Mouse (Mus musculus) CH12.LX (cell line): Measurements from ENCODE around the gene Rras2. TPM values are rescaled to one million over a fixed set of nuclear protein-coding genes. Genes with fewer than 3 reads are reported as not detected.

ENCODE experiments used
- DNase-seq: peaks from one replicate; pipeline ENCODE4 v3.0.0-alpha.2; 2013; ENCODE audit errors: extremely low read depth
- H3K27ac ChIP-seq: 2 replicates; pipeline ENCODE4 v1.5.1; 2012; ENCODE audit warnings: low read depth, mild to moderate bottlenecking, control low read depth, moderate library complexity; ENCODE audit not compliant: insufficient read depth
- H3K27me3 ChIP-seq: replicated peaks from 2 replicates; pipeline ENCODE3; 2012; ENCODE audit warnings: inconsistent platforms
- H3K36me3 ChIP-seq, 2 experiments: replicated peaks in 1 of 2; 2 replicates each; pipeline versions ENCODE3 to v1.6.1; 2012; ENCODE audit warnings: inconsistent platforms in 1 of 2, low read length in 1 of 2, mild to moderate bottlenecking in 1 of 2, mixed read lengths in 1 of 2, moderate library complexity in 1 of 2; ENCODE audit not compliant: control insufficient read depth in 1 of 2, insufficient read depth in 1 of 2
- H3K4me1 ChIP-seq, 2 experiments: 2 replicates each; pipeline ENCODE4 v1.6.1; 2012; ENCODE audit warnings: inconsistent platforms in 1 of 2, moderate library complexity in 1 of 2; ENCODE audit not compliant: insufficient read depth in 2 of 2, control insufficient read depth in 1 of 2
- H3K4me2 ChIP-seq: 2 replicates; pipeline ENCODE4 v1.6.1; 2012; ENCODE audit warnings: low read depth, mild to moderate bottlenecking, control low read depth; ENCODE audit not compliant: poor library complexity, insufficient read depth, severe bottlenecking
- H3K4me3 ChIP-seq, 3 experiments: fragments of 150-350 bp in 1 of 3; sonication (generic) in 1 of 3; replicated peaks in 1 of 3; 2 replicates each; pipeline versions ENCODE3 to v1.5.1; 2011 to 2012; ENCODE audit warnings: low read depth in 2 of 3, low read length in 2 of 3, mild to moderate bottlenecking in 2 of 3, moderate library complexity in 2 of 3, control low read depth in 1 of 3, improper control_type of control experiment in 1 of 3, inconsistent platforms in 1 of 3, mixed read lengths in 1 of 3; ENCODE audit not compliant: poor library complexity in 1 of 3
- H3K79me2 ChIP-seq: replicated peaks from 2 replicates; pipeline ENCODE4 v1.6.1; 2012; ENCODE audit warnings: mild to moderate bottlenecking, moderate library complexity; ENCODE audit not compliant: control insufficient read depth, poor library complexity, insufficient read depth, severe bottlenecking; ENCODE audit errors: extremely low read depth
- H3K9ac ChIP-seq: 2 replicates; pipeline ENCODE4 v1.6.1; 2012; ENCODE audit warnings: low read depth, mild to moderate bottlenecking, control low read depth, moderate library complexity; ENCODE audit not compliant: insufficient read depth
- H3K9me3 ChIP-seq: replicated peaks from 2 replicates; pipeline ENCODE3; 2012; ENCODE audit warnings: low read length, inconsistent platforms, mixed read lengths
- BHLHE40 ChIP-seq: IDR thresholded peaks from 2 replicates; pipeline ENCODE4 v1.6.1; 2011; ENCODE audit warnings: mild to moderate bottlenecking, low read depth, low read length, improper control_type of control experiment
- CHD1 ChIP-seq: IDR thresholded peaks from 2 replicates; pipeline ENCODE4 v1.6.1; 2012; ENCODE audit warnings: low read depth, low read length, improper control_type of control experiment, inconsistent platforms
- CHD2 ChIP-seq: IDR thresholded peaks from 2 replicates; pipeline ENCODE4 v1.6.1; 2011; ENCODE audit warnings: low read length, improper control_type of control experiment
- CTCF ChIP-seq, 2 experiments: IDR thresholded peaks in 1 of 2; conservative IDR thresholded peaks in 1 of 2; 2 replicates each; pipeline ENCODE4 v1.5.1; 2011 to 2012; ENCODE audit warnings: low read depth in 2 of 2, low read length in 2 of 2, improper control_type of control experiment in 1 of 2, inconsistent platforms in 1 of 2, mild to moderate bottlenecking in 1 of 2, moderate library complexity in 1 of 2
- E2F4 ChIP-seq: IDR thresholded peaks from 2 replicates; pipeline ENCODE4 v1.6.1; 2011; ENCODE audit warnings: low read depth, low read length, improper control_type of control experiment; ENCODE audit not compliant: insufficient replicate concordance
- ELF1 ChIP-seq: IDR thresholded peaks from 2 replicates; pipeline ENCODE4 v1.6.1; 2014; ENCODE audit warnings: low read depth, mild to moderate bottlenecking, inconsistent platforms, low read length, improper control_type of control experiment
- ETS1 ChIP-seq: conservative IDR thresholded peaks from 2 replicates; pipeline ENCODE4 v1.6.1; 2012; ENCODE audit warnings: low read depth, mild to moderate bottlenecking, inconsistent platforms, low read length, improper control_type of control experiment, moderate library complexity
- GABPA ChIP-seq: IDR thresholded peaks from 2 replicates; pipeline ENCODE4 v1.6.1; 2012; ENCODE audit warnings: low read depth, low read length, improper control_type of control experiment, inconsistent platforms; ENCODE audit not compliant: insufficient replicate concordance
- HCFC1 ChIP-seq: IDR thresholded peaks from 2 replicates; pipeline ENCODE4 v1.6.1; 2012; ENCODE audit warnings: low read depth, mild to moderate bottlenecking, inconsistent platforms, low read length, improper control_type of control experiment
- IRF4 ChIP-seq: IDR thresholded peaks from 2 replicates; pipeline ENCODE4 v1.6.1; 2014; ENCODE audit warnings: low read depth, mild to moderate bottlenecking, inconsistent platforms, low read length, improper control_type of control experiment
- MAFK ChIP-seq: IDR thresholded peaks from 2 replicates; pipeline ENCODE4 v1.6.1; 2011; ENCODE audit warnings: low read length, improper control_type of control experiment; ENCODE audit not compliant: insufficient replicate concordance
- MAX ChIP-seq: IDR thresholded peaks from 2 replicates; pipeline ENCODE4 v1.6.1; 2011; ENCODE audit warnings: low read length, improper control_type of control experiment
- MAZ ChIP-seq: IDR thresholded peaks from 2 replicates; pipeline ENCODE4 v1.6.1; 2012; ENCODE audit warnings: low read depth, mild to moderate bottlenecking, inconsistent platforms, low read length, improper control_type of control experiment, moderate library complexity
- MEF2A ChIP-seq: IDR thresholded peaks from 2 replicates; pipeline ENCODE4 v1.6.1; 2014; ENCODE audit warnings: low read depth, mild to moderate bottlenecking, inconsistent platforms, low read length, improper control_type of control experiment, borderline replicate concordance
- NRF1 ChIP-seq: IDR thresholded peaks from 2 replicates; pipeline ENCODE4 v1.6.1; 2014; ENCODE audit warnings: low read depth, mild to moderate bottlenecking, inconsistent platforms, low read length, improper control_type of control experiment, moderate library complexity
- POLR2A ChIP-seq: IDR thresholded peaks from 2 replicates; pipeline ENCODE4 v1.6.1; 2011; ENCODE audit warnings: low read depth, mild to moderate bottlenecking, improper control_type of control experiment, low read length
- RAD21 ChIP-seq: IDR thresholded peaks from 2 replicates; pipeline ENCODE4 v1.6.1; 2011; ENCODE audit warnings: low read depth, mild to moderate bottlenecking, low read length, improper control_type of control experiment, moderate library complexity
- UBTF ChIP-seq: IDR thresholded peaks from 2 replicates; pipeline ENCODE4 v1.6.1; 2012; ENCODE audit warnings: low read depth, mild to moderate bottlenecking, inconsistent platforms, low read length, improper control_type of control experiment, moderate library complexity
- USF1 ChIP-seq: IDR thresholded peaks from 2 replicates; pipeline ENCODE4 v1.6.1; 2014; ENCODE audit warnings: low read depth, mild to moderate bottlenecking, inconsistent platforms, low read length, improper control_type of control experiment
- USF2 ChIP-seq: conservative IDR thresholded peaks from 2 replicates; pipeline ENCODE4 v1.6.1; 2011; ENCODE audit warnings: low read depth, low read length, improper control_type of control experiment
- ZC3H11A ChIP-seq: IDR thresholded peaks from 2 replicates; pipeline ENCODE4 v1.6.1; 2012; ENCODE audit warnings: low read depth, mild to moderate bottlenecking, inconsistent platforms, low read length, improper control_type of control experiment
- ZKSCAN1 ChIP-seq: IDR thresholded peaks from 2 replicates; pipeline ENCODE4 v1.6.1; 2012; ENCODE audit warnings: low read depth, inconsistent platforms, low read length, improper control_type of control experiment, borderline replicate concordance
- ZMIZ1 ChIP-seq: IDR thresholded peaks from 2 replicates; pipeline ENCODE4 v1.6.1; 2012; ENCODE audit warnings: low read depth, mild to moderate bottlenecking, inconsistent platforms, low read length, improper control_type of control experiment
- dilution Hi-C: fragments of 300-500 bp; cut with MboI; formaldehyde crosslinking; loops from 2 replicates; pipeline ENCODE4 v1.14.3; 2020; ENCODE audit warnings: low sequenced_read_pairs; ENCODE audit not compliant: extremely low pct_unique_long_range_greater_than_20kb, extremely low pct_ligation_motif_present
- in situ Hi-C: fragments of 300-500 bp; cut with MboI; formaldehyde crosslinking; loops from 3 replicates; pipeline ENCODE4 v1.14.3; 2019; ENCODE audit warnings: low sequenced_read_pairs, low pct_ligation_motif_present, low pct_unique_long_range_greater_than_20kb, mixed read lengths
- polyA plus RNA-seq: library from polyadenylated mRNA; unstranded; fragments of >175 nt; gene quantifications from 2 replicates; pipeline ENCODE4 v1.2.1, GENCODE M21; 2012; ENCODE audit warnings: low read depth; ENCODE audit not compliant: insufficient read length
- total RNA-seq, 2 experiments: library from RNA; depleted of rRNA; stranded (reverse); fragments of 300-350 nt in 1 of 2; fragments of >200 nt in 1 of 2; gene quantifications; 2 replicates each; pipeline ENCODE4 v1.2.3; 2012 to 2014

The Rras2 gene
- total and polyA plus RNA-seq, 3 experiments: 11.2 to 36.0 (median 18.4) TPM

GRCm38 (mm10) chr7:114132316-114132715 lies 14.7 kb upstream of the Rras2 start:
- H3K27ac ChIP-seq: no peak overlapping the region
- H3K4me2 ChIP-seq: no peak overlapping the region
- H3K36me3 ChIP-seq: no peaks in the 10 kb centered on the region
- dilution Hi-C loops: no loop called here
- in situ Hi-C loops: no loop called here
- no peak for DNase-seq
- no peaks in the 10 kb centered on the region for H3K79me2 ChIP-seq
- peaks cover 5% of the 10 kb centered on the region for H3K9me3 ChIP-seq
- no peak overlapping the region for H3K4me3 ChIP-seq
- H3K27me3 ChIP-seq: no peaks in the 10 kb centered on the region
- TF ChIP-seq BHLHE40 (no peak), UBTF (no peak), POLR2A (no peak), USF2 (no peak), ZMIZ1 (no peak)
- TF ChIP-seq, all 38 proteins: peak for 0
- H3K9ac ChIP-seq: no peak overlapping the region
- no peaks in the 10 kb centered on the region for H3K4me1 ChIP-seq

- Histone ChIP-seq H3K36me3 (no peaks in the 10 kb centered on the region), H3K4me1 (no peaks in the 10 kb centered on the region), H3K27ac (no peak overlapping the region), H3K4me2 (no peak overlapping the region), H3K9me3 (peaks cover 5% of the 10 kb centered on the region), H3K9ac (no peak overlapping the region), H3K4me3 (no peak overlapping the region), H3K27me3 (no peaks in the 10 kb centered on the region), H3K79me2 (no peaks in the 10 kb centered on the region)
- TF ChIP-seq NRF1 (no peak), CTCF (conservative IDR thresholded peaks at IDR 0.05 in 1 of 2, IDR thresholded peaks at IDR 0.05 in 1 of 2; ENCODE audit: low read depth in 2 of 2, low read length in 2 of 2) (peak; percentile 18 to 35; a peak in 2 of 4 replicates), USF2 (no peak), RAD21 (peak; percentile 25), IRF4 (no peak), MEF2A (no peak)
- dilution Hi-C loops (no loop called here), in situ Hi-C loops (no loop called here)
- DNase-seq: no peak
Measured at GRCm38 (mm10) chr7:114129281-114129680, 11.7 kb upstream of the Rras2 start.

GRCm38 (mm10) chr7:114118180-114118579 lies 599 bp upstream of the Rras2 start:
- dilution Hi-C loops (no loop called here), in situ Hi-C loops (no loop called here)
- H3K27me3 ChIP-seq: peaks cover 9% of the 10 kb centered on the region
- H3K9ac ChIP-seq: no peak overlapping the region
- H3K27ac ChIP-seq: no peak overlapping the region
- H3K4me2 ChIP-seq: peak overlapping the region; percentile 67; the same call in 1 of the 2 replicates
- no peaks in the 10 kb centered on the region for H3K9me3 ChIP-seq
- DNase-seq: no peak
- H3K79me2 ChIP-seq: no peaks in the 10 kb centered on the region
- peaks cover 0 to 24% of the 10 kb centered on the region in 2 experiments; a peak in 2 of 4 replicates for H3K4me1 ChIP-seq
- H3K4me3 ChIP-seq: no peak overlapping the region
- H3K36me3 ChIP-seq: peaks cover 0 to 1% of the 10 kb centered on the region in 2 experiments
- TF ChIP-seq HCFC1: no peak
- TF ChIP-seq E2F4: no peak
- TF ChIP-seq RAD21: no peak
- TF ChIP-seq CTCF (conservative IDR thresholded peaks at IDR 0.05 in 1 of 2, IDR thresholded peaks at IDR 0.05 in 1 of 2; ENCODE audit: low read depth in 2 of 2, low read length in 2 of 2): no peak
- TF ChIP-seq USF1: no peak
- no peak for TF ChIP-seq MEF2A
- TF ChIP-seq MAFK: no peak
- no peak for TF ChIP-seq ELF1
- no peak for TF ChIP-seq ETS1
- no peak for TF ChIP-seq USF2
- TF ChIP-seq ZC3H11A: no peak
- no peak for TF ChIP-seq GABPA
- TF ChIP-seq NRF1: no peak
- no peak for TF ChIP-seq CHD1
- TF ChIP-seq ZKSCAN1: no peak
- no peak for TF ChIP-seq MAX
- TF ChIP-seq MAZ: no peak
- no peak for TF ChIP-seq CHD2
